Mouse (Mus musculus) ES-CJ7 (cell line): ENCODE results near the gene Eif2b5.
A peak's percentile ranks its signal among the peaks of the same experiment; 100 is the strongest.

Source experiments
- DNase-seq: peaks from one replicate; pipeline ENCODE4 v3.0.0; 2011; ENCODE audit warnings: low read depth, low spot score

Gene Eif2b5

DNA sequence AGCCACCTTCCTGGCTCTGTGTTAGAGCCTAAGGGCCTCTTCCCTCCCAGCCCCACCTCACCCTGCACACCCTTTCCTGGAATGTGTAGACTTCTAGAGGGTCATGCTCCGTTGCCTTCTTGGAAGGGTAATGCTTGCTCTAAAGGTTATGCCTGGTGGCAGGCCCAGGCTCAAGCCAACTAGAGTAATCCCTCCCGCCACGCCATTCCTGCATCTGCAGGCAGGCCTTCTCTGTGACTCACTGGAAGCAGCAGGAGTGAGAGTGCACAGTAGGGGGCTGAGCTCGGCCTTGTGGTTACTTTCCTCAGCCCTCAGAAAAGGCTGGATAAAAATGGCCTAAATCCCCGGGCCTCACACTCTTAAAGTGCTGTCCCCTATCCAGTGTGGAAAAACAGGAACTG lies 38.5 kb downstream of the Eif2b5 start:
- DNase-seq, result peak; percentile 78

DNA sequence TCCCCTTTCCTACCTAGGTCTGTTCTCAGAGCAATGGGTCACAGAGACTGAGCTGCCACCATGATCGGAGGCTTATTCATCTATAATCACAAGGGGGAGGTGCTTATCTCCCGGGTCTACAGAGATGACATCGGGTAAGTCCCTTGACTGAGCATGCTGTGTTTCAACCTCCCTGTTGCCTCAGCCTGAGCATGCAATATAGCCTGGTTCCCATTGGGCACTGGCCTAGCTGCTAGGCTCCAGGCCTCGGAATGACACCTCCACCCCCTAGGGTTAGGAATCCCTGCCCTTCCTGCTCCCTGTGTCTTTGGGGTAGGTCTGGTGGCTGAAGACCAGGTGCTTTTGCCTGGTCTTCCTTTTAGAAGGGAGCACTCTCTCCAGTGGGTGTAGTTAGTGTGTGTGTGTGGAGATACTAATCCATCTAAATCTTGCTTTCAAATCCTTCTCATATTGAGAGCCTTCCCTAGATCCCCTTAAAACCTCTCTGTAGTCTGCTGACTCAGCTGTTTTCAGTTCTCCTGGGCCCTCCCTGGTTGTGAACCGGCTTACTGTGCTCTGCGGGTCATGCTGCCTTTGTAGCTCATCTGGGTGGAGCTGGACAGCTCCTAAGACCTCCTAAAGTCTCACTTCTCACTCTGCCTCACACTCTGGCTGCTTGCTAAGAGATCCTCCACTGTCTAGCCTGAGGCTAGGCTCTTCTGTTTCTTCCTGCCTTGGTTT lies 39.1 kb downstream of the Eif2b5 start:
- DNase-seq, result peak; percentile 76

DNA sequence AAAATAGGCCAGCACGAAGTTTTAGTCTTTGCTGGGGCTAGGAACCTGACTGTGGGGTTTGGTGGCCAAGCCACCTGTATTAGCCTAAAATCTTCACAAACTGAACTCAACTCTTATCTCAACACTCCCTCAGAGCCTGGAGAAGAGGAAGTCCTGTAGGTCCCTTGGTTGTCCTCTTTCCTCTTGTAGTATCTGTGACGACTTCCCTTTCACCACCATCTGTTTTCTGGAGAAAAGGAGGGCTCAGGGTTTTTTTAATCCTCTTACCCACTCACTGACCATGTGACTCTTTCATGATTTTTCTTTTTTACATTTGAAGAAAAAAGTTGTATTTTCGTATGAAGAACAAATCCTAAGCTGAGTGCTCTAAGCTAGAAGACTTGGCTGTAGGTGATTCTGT lies 41.0 kb downstream of the Eif2b5 start:
- DNase-seq, result no peak

DNA sequence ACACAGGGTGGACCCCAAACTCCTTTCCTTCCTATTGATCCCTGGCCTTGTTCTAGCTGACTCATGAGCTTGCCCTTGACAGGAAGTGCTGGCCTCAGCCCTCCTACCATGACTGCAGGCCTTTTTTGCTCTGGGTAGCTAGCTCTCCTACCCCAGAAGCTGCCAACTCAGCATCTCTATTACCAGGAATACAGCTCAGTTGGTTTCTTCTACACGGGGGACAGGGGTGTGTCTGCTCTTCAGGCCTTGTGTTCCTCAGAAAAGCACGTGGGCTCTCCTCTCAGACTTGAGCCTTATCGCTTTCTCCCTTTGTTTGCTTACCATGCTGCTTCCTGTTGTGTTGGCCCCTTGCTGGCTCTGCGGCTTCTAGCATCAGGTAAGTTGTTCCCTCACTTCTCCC lies 41.8 kb downstream of the Eif2b5 start:
- no peak for DNase-seq

DNA sequence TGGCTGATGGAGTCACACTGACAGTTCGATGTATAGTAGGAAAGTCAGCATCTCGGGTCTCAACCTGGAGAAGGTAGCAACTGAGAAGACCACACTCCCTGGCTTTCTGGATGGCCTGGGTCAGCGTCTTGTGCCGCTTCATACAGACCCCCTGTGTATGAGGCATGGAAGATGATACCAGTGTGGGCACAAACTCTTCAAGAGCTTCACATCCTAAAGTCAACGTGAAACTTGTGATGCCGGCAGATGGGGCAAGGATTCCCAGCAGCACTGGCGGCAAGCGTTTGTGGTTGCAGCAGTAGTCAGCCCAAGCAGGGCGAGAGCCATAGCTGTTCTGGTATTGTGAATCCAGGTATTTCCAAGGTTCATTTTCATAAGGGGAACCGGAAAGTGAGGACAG lies 47.1 kb downstream of the Eif2b5 start:
- no peak for DNase-seq

DNA sequence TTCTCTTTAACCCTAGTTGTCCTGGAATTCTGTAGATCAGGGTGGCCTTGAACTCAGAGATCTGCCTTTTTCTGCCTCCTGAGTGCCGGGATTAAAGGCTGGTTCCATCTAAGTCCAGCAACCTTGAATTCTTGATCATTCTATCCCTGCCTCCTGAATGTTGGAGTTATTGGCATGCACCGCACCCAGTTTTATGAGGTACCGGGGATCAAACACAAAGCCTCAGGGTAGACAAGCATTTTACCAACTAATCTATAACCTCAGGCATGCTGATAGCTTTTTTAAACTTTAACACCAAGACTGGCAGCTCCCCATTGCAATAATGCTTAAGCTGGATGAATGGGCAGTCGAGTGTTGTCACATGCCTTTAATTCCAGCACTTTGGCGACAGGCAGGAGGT lies 48.8 kb downstream of the Eif2b5 start:
- DNase-seq, result peak; percentile 33

DNA sequence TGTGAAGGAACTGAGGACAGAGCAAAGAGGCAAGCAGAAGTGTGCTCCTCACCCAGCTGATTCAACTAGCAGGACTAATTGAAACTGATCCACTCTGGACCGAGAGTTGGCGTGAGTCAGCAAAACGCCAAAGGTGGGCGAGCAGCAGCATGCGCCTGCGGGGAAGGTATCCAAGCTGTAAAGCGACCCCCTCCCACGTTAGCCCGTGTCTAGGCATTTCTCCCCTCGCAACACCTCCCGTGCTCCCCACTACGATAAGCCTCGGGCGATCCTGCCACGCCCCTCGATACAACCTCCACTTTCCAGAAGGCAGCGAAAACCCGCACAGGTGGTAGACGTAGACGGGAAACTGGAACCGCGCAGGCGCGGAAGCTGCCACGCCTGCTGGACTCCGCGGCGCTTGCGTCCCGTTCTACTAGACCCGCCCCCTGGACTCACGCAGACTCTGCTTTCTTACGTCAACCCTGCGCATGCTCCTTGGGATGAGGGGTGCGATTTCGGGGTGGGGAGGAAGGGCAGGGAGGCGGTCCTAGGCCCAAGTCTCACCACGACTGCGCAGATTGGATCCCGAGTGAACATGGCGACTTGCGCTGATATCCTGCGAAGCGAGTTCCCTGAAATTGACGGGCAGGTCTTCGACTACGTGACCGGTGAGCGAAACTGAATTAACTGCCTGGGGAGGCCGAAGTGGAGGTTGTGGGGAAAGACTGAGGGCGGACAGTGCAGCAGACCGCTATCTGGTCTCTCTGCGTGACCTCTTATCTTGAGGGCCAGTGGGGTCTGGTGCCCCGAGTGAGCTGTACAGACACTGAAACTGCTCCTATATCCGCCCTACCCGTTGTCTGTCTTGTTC lies 49.7 kb downstream of the Eif2b5 start, which contains the start of gene Abcf3:
Gene Abcf3, plus strand, starts transcription at position 482 of the 853 bp plus-strand sequence.
- DNase-seq, result peak; percentile 100

DNA sequence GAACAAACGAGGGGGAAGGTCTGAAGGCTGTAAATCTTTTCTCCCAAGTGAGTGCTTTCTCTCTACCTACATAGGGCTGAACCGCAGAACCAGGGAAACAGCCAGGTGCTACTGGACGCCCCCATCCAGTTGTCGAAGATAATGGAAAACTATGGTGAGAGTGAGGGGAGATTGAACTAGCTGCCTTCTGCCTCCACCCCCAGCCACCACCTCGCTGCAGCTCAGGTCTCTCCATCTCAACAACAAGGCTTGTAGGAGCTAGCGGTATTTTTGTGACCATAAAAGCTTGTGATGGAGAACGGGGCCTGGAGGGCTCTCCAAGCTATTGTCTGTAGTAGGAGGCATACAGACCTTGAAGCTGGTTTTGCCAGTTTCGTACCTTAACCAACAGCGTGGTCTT lies 50.5 kb downstream of the Eif2b5 start:
- no peak for DNase-seq

DNA sequence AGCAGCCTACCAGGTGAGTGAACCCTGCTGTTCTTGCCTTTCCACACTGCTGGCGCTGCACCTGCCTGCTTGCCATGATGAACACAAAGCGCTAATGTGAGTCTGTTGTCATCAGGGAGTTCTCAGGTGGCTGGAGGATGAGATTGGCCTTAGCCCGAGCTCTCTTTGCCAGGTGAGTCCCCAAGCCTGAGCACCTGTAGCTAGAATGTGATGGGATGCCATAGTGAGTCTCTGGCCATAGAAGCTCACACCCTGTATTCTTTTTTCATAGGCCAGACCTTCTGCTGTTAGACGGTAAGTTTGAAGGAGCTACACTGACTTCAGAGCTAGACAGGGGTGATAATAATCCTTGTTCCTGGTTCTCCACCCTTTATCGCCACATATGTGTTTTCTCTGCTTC lies 53.1 kb downstream of the Eif2b5 start:
- DNase-seq, result no peak

DNA sequence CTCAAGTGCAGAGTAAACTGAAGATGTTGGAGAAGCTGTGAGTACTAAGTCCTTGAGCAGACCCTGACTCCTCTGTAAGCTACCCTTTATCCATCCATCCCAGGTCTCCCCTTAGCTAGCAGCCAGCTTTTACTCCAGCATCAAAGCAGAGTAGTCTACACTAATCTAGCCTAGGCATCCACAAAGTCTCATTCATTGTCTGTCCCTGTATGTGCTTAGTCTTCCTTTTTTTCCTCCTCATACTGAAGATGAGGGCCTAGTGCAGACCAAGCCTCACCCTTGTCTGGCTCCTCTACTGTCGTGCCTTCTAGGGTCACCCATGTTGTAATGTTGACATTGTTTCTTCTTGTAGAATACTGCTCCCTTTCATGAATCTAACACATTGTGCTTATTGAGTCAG lies 54.0 kb downstream of the Eif2b5 start:
- DNase-seq, result no peak

DNA sequence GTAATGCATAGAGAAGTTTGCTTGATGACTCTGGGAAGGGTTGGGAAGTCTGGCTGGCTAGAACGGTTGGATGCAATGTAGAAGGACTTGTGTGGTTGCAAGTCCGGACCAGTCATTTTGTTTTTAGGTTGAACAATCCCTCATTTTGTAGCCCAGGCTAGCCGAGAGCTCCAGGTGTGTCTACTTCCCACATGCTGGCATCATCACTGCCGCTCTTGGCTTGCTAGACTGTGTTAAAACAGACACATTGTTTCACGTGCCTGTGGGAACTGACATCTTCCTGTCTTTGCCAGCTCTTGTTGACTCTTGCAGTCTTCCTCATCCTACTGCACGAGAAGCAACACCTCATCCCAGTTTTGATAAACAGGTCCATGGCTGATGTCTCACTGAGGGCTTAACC lies 56.4 kb downstream of the Eif2b5 start:
- no peak for DNase-seq

DNA sequence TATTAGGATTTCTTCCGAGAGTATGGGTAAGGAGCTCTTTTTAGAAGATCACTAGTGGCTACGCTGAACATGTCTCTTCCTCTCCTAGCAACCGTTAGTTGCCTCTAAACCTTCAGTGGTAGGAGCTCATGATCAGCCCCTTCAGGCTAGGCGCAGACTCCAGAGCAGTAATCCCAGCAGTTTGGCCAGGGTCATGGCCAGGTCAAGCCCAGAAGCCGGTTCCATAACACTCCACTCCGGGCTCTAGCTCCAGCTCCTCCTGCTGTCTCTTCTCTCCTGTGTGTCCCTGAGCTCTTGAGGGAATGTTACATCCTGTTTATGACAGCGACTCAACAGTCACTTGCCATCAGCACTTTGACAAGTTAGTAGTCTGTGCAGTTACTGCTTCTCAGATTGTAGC lies 58.8 kb downstream of the Eif2b5 start:
- peak; percentile 37 for DNase-seq
